Mouse (Mus musculus) fat pad, adult 2 months (tissue): ENCODE results near the gene Nr5a1.

Experiments
- DNase-seq: peaks from one replicate; pipeline ENCODE4 v3.0.0-alpha.2; 2011; ENCODE audit warnings: low read depth, low spot score; ENCODE audit errors: extremely low read depth

Gene Nr5a1

GRCm38 (mm10) chr2:38652565-38653292 is 61.6 kb downstream of the Nr5a1 start:
- DNase-seq: no peak

GRCm38 (mm10) chr2:38652098-38652497 is 62.2 kb downstream of the Nr5a1 start:
- DNase-seq: no peak

- no peak for DNase-seq
These were observed 64.0 kb downstream of the Nr5a1 start for GRCm38 (mm10) chr2:38650340-38650739.

- DNase-seq: no peak
These were observed 66.7 kb downstream of the Nr5a1 start for GRCm38 (mm10) chr2:38647661-38648060.

- no peak for DNase-seq
These were observed 67.1 kb downstream of the Nr5a1 start for GRCm38 (mm10) chr2:38647201-38647606.

GRCm38 (mm10) chr2:38645936-38646335 is 68.4 kb downstream of the Nr5a1 start:
- no peak for DNase-seq

GRCm38 (mm10) chr2:38643625-38644427 is 70.5 kb downstream of the Nr5a1 start, which contains the start of gene Psmb7:
Psmb7 (minus strand) TSS chr2:38644087.
- DNase-seq: peak; percentile 56
